In the genomic region with DNA sequence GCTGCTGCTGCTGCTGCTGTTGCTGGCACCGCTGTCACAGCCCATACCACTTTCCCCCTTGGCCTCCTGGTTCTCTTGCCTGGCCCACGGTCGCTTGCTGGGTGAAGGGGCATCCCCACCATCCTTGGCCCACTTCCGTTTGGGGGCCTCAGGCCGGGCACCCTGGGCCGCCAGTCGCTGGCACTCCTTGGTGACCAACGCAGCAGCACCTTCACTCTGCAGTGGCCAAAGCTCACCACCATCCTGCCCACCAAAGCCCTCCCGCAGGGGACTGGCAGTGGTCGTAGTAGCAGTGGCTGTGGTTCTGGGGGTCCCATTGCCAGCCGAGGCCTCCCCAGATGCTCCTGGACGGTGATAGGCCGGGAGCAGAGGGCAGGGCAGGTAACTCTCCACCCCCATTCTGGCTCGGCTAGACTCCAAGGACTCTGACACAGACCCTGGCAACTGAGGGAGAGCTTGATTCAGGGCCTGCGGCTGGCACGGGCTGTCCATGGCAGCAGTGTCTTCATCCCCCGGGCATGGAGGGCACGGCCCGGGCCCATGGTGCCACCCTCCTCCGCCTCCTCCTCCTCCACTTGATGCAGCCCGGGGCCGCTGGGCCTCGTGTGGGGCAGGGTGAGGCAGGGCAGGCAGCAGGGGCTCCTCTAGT, we compare ENCODE assay signal across 9 mouse cellular contexts. TPM values are rescaled to one million over a fixed set of nuclear protein-coding genes. Genes with fewer than 3 reads are reported as not detected.
DNase-seq lines count a peak whose midpoint lies in the region; ATAC-seq and TF ChIP-seq lines count a peak whose summit lies in the region.
"Had no signal": no experiment of that assay in that cellular context is flagged by ENCODE, and none has a peak within 500 bp of the region (broad histone marks: within the 10 kb centered on the region; RNA-seq: fewer than 3 reads in every experiment).

No protein-coding gene starts in this region.

- TF ChIP-seq CTCF in gastrocnemius, adult 2 months (IDR thresholded peaks at IDR 0.05) = no peak
- TF ChIP-seq CTCF in E14TG2a.4 (conservative IDR thresholded peaks at IDR 0.05; ENCODE audit: low read length) = no peak

- peak; percentile 87 for DNase-seq in gastrocnemius, adult 2 months
- no peak for DNase-seq in gastrocnemius, postnatal 4 days (ENCODE audit: low spot score in 2 of 2)
- DNase-seq in cerebellum, postnatal 36 days = peak; percentile 53 to 58
- DNase-seq in liver, embryonic 11.5 days (ENCODE audit: low spot score) = no peak
- peak; percentile 68 for DNase-seq in testis, postnatal 10 days (ENCODE audit: low spot score)
- no peak for DNase-seq in embryo, embryonic 9.5 days (ENCODE audit: extremely low spot score)

- H3K9ac ChIP-seq in hindbrain, embryonic 13.5 days = peak overlapping the region; percentile 90
- peak overlapping the region; percentile 90 for H3K9ac ChIP-seq in liver, embryonic 11.5 days (ENCODE audit: low read depth, low read length)

- no peaks in the 10 kb centered on the region for H3K9me3 ChIP-seq in E14TG2a.4 (ENCODE audit: low read length)
- no peaks in the 10 kb centered on the region for H3K9me3 ChIP-seq in hindbrain, embryonic 13.5 days
- no peaks in the 10 kb centered on the region for H3K9me3 ChIP-seq in liver, embryonic 11.5 days (ENCODE audit: control insufficient read depth, low read length)

- WGBS in hindbrain, embryonic 13.5 days = 74% methylated on average over 23 of the region's 23 CpGs
- WGBS in liver, embryonic 11.5 days = 68% methylated on average over 23 of the region's 23 CpGs

- H3K4me2 ChIP-seq in hindbrain, embryonic 13.5 days = peak overlapping the region; percentile 89
- peak overlapping the region; percentile 89 for H3K4me2 ChIP-seq in liver, embryonic 11.5 days

- peak overlapping the region; percentile 98 for H3K27ac ChIP-seq in gastrocnemius, adult 2 months
- H3K27ac ChIP-seq in hindbrain, embryonic 13.5 days = peak overlapping the region; percentile 99
- H3K27ac ChIP-seq in liver, embryonic 11.5 days (ENCODE audit: low read depth, low read length) = no peak overlapping the region; the same call in 1 of the 2 replicates

- no peaks in the 10 kb centered on the region for H3K27me3 ChIP-seq in E14TG2a.4 (ENCODE audit: insufficient read depth, low read length)
- H3K27me3 ChIP-seq in hindbrain, embryonic 13.5 days = no peaks in the 10 kb centered on the region
- H3K27me3 ChIP-seq in liver, embryonic 11.5 days (replicated peaks; ENCODE audit: control insufficient read depth, insufficient read depth, low read length) = no peaks in the 10 kb centered on the region

- peak; percentile 10 for ATAC-seq in hindbrain, embryonic 13.5 days (ENCODE audit: low FRiP score)
- no peak for ATAC-seq in liver, embryonic 11.5 days (replicated peaks; ENCODE audit: low FRiP score)

- peaks cover 71% of the 10 kb centered on the region for H3K36me3 ChIP-seq in E14TG2a.4 (ENCODE audit: insufficient read depth, low read length)
- peaks cover 45% of the 10 kb centered on the region for H3K36me3 ChIP-seq in hindbrain, embryonic 13.5 days
- H3K36me3 ChIP-seq in liver, embryonic 11.5 days (ENCODE audit: control insufficient read depth, insufficient read depth, low read length) = peaks cover 9% of the 10 kb centered on the region

- peaks cover 75% of the 10 kb centered on the region for H3K4me1 ChIP-seq in E14TG2a.4 (replicated peaks; ENCODE audit: low read depth, low read length)
- peaks cover 67% of the 10 kb centered on the region for H3K4me1 ChIP-seq in hindbrain, embryonic 13.5 days (replicated peaks)
- peaks cover 38% of the 10 kb centered on the region for H3K4me1 ChIP-seq in liver, embryonic 11.5 days (replicated peaks; ENCODE audit: control insufficient read depth, insufficient read depth, low read length)

- intact Hi-C loops in gastrocnemius, adult 2 months (cut with DNase I) = no loop called here

- H3K4me3 ChIP-seq in gastrocnemius, adult 2 months = peak overlapping the region; percentile 72
- peak overlapping the region; percentile 89 for H3K4me3 ChIP-seq in E14TG2a.4 (replicated peaks; ENCODE audit: low read length)
- H3K4me3 ChIP-seq in hindbrain, embryonic 13.5 days = peak overlapping the region; percentile 74
- H3K4me3 ChIP-seq in liver, embryonic 11.5 days (ENCODE audit: low read depth, low read length) = peak overlapping the region; percentile 76

RNA-seq across cellular contexts. Expression of gene Egln2, which starts 1.5 kb away (rescaled TPM):
- 100 to 1,000 TPM in 1 of 2 experiments, 10 to 100 TPM in 1; 97.6 to 119 TPM for total RNA-seq in gastrocnemius, adult 2 months (2021)
- 10 to 100 TPM; 81.4 to 85.3 TPM for total RNA-seq in gastrocnemius, postnatal 4 days (2021)
- 89.9 and 92.1 TPM in 2 replicates for polyA plus RNA-seq in hindbrain, embryonic 13.5 days (2015; fragmentation: Nextera tagmentation; extraction: Ambion mirVana)
- 37.1 and 39.7 TPM in 2 replicates for polyA plus RNA-seq in liver, embryonic 11.5 days (2014; fragmentation: Nextera tagmentation; extraction: Ambion mirVana)

RNA-seq across cellular contexts. Expression of gene Cyp2t4, which starts 11.6 kb away (rescaled TPM):
- not detected for total RNA-seq in gastrocnemius, adult 2 months (2021)
- total RNA-seq in gastrocnemius, postnatal 4 days (2021) = not detected
- 0.17 and 0.19 TPM in 2 replicates for polyA plus RNA-seq in hindbrain, embryonic 13.5 days (2015; fragmentation: Nextera tagmentation; extraction: Ambion mirVana)
- not detected in 2 replicates for polyA plus RNA-seq in liver, embryonic 11.5 days (2014; fragmentation: Nextera tagmentation; extraction: Ambion mirVana)
- total RNA-seq: hematopoietic stem cell, adult 5-6 weeks had no signal

RNA-seq across cellular contexts. Expression of gene Rab4b, which starts 13.6 kb away (rescaled TPM):
- total RNA-seq in gastrocnemius, adult 2 months (2021) = 1 to 10 TPM; 5.7 to 6.5 TPM
- 10 to 100 TPM; 29.4 to 33.6 TPM for total RNA-seq in gastrocnemius, postnatal 4 days (2021)
- 119 and 123 TPM in 2 replicates for polyA plus RNA-seq in hindbrain, embryonic 13.5 days (2015; fragmentation: Nextera tagmentation; extraction: Ambion mirVana)
- polyA plus RNA-seq in liver, embryonic 11.5 days (2014; fragmentation: Nextera tagmentation; extraction: Ambion mirVana) = 40.9 and 44.8 TPM in 2 replicates

RNA-seq across cellular contexts. Expression of gene Gm21983, which starts 15.8 kb away (rescaled TPM):
- total RNA-seq in gastrocnemius, adult 2 months (2021) = under 1 TPM in 1 of 2 experiments, not detected in 1; 0.18 TPM
- not detected for total RNA-seq in gastrocnemius, postnatal 4 days (2021)
- polyA plus RNA-seq in hindbrain, embryonic 13.5 days (2015; fragmentation: Nextera tagmentation; extraction: Ambion mirVana) = 1.2 TPM in 1 of 2 replicates, not detected in the other
- polyA plus RNA-seq in liver, embryonic 11.5 days (2014; fragmentation: Nextera tagmentation; extraction: Ambion mirVana) = not detected in 2 replicates
- total RNA-seq: hematopoietic stem cell, adult 5-6 weeks had no signal

RNA-seq across cellular contexts. Expression of gene Mia, which starts 15.8 kb away (rescaled TPM):
- not detected for total RNA-seq in gastrocnemius, adult 2 months (2021)
- not detected for total RNA-seq in gastrocnemius, postnatal 4 days (2021)
- polyA plus RNA-seq in hindbrain, embryonic 13.5 days (2015; fragmentation: Nextera tagmentation; extraction: Ambion mirVana) = 10.8 and 11.3 TPM in 2 replicates
- 0.73 and 1.3 TPM in 2 replicates for polyA plus RNA-seq in liver, embryonic 11.5 days (2014; fragmentation: Nextera tagmentation; extraction: Ambion mirVana)
- total RNA-seq: hematopoietic stem cell, adult 5-6 weeks had no signal

Comparison
In these comparisons a context has a peak if more than half of its experiments do, and no peak if none do; other contexts are left out.
1. DNase-seq: peak in gastrocnemius, adult 2 months (single experiment), cerebellum, postnatal 36 days (2 of 2) and testis, postnatal 10 days (single experiment); none in gastrocnemius, postnatal 4 days (0 of 2), liver, embryonic 11.5 days (single experiment) and embryo, embryonic 9.5 days (single experiment).
2. RNA of gene Rab4b, which starts 13.6 kb away (total RNA-seq): 29.4 to 33.6 TPM in gastrocnemius, postnatal 4 days; 5.7 to 6.5 TPM in gastrocnemius, adult 2 months; every median in the first group is over 4 times any median in the second.
3. Peak in every context shown above with its lines, with median percentiles within 50 percentile points of each other: H3K4me3 ChIP-seq.